In genomic region chr2:179442191-179442540, GRCm38 (mm10) we compare ENCODE assay signal across 8 mouse cellular contexts. TPM values are rescaled to one million over a fixed set of nuclear protein-coding genes. Genes with fewer than 3 reads are reported as not detected.
A peak's percentile ranks its signal among the peaks of the same experiment; 100 is the strongest.
ATAC-seq lines count a peak whose summit lies in the region.

Gene Cdh4 (plus strand): TSS chr2:179442431.

- peak within 1 kb of the TSS; percentile 99 for H3K4me2 ChIP-seq in embryonic facial prominence, embryonic 13.5 days
- H3K4me2 ChIP-seq in heart, embryonic 11.5 days: peak within 1 kb of the TSS; percentile 99
- peak within 1 kb of the TSS; percentile 95 for H3K4me2 ChIP-seq in kidney, embryonic 14.5 days (replicated peaks; ENCODE audit: low read depth, low read length)
- H3K4me2 ChIP-seq in limb, embryonic 13.5 days (replicated peaks): peak within 1 kb of the TSS; percentile 97
- H3K4me2 ChIP-seq in midbrain, embryonic 13.5 days (replicated peaks): peak within 1 kb of the TSS; percentile 91
- peak within 1 kb of the TSS; percentile 99 for H3K4me2 ChIP-seq in stomach, embryonic 16.5 days (ENCODE audit: low read depth, low read length)

- 0 out of 2 replicates have a peak within 1 kb of the TSS, but pooled peaks have one; percentile 11 for H3K27ac ChIP-seq in embryonic facial prominence, embryonic 13.5 days
- H3K27ac ChIP-seq in heart, embryonic 11.5 days (ENCODE audit: low read depth, low read length): no peak within 1 kb of the TSS
- peak within 1 kb of the TSS; percentile 73 for H3K27ac ChIP-seq in kidney, embryonic 14.5 days (ENCODE audit: low read depth, low read length)
- H3K27ac ChIP-seq in limb, embryonic 13.5 days: peak within 1 kb of the TSS; percentile 22; the same call in 1 of the 2 replicates
- peak within 1 kb of the TSS; percentile 88 for H3K27ac ChIP-seq in midbrain, embryonic 13.5 days
- no peak within 1 kb of the TSS for H3K27ac ChIP-seq in stomach, embryonic 16.5 days (ENCODE audit: low read length)

- ATAC-seq in megakaryocyte, adult 5-6 weeks (ENCODE audit: poor library complexity, severe bottlenecking): no peak
- 0 out of 2 replicates have a peak, but pooled peaks have one; percentile 30 for ATAC-seq in embryonic facial prominence, embryonic 13.5 days (ENCODE audit: insufficient number of reproducible peaks, insufficient read depth, low FRiP score, low TSS enrichment, low read depth)
- peak; percentile 70; the same call in 1 of the 2 replicates for ATAC-seq in heart, embryonic 11.5 days (replicated peaks; ENCODE audit: insufficient number of reproducible peaks, low FRiP score, low TSS enrichment)
- peak; percentile 88 for ATAC-seq in kidney, embryonic 14.5 days (ENCODE audit: low FRiP score, low TSS enrichment)
- peak; percentile 80 for ATAC-seq in limb, embryonic 13.5 days (ENCODE audit: low FRiP score, low read depth)
- ATAC-seq in midbrain, embryonic 13.5 days: peak; percentile 89
- ATAC-seq in stomach, embryonic 16.5 days (ENCODE audit: insufficient read depth, low FRiP score): peak; percentile 89

- peaks cover 51% of the 10 kb centered on the region for H3K27me3 ChIP-seq in megakaryocyte, embryonic 14.5 days (replicated peaks)
- peaks cover 70% of the 10 kb centered on the region for H3K27me3 ChIP-seq in embryonic facial prominence, embryonic 13.5 days
- H3K27me3 ChIP-seq in heart, embryonic 11.5 days (ENCODE audit: control insufficient read depth, insufficient read depth, low read length): peaks cover 38% of the 10 kb centered on the region
- H3K27me3 ChIP-seq in kidney, embryonic 14.5 days (ENCODE audit: control insufficient read depth, insufficient read depth, low read length): peaks cover 8% of the 10 kb centered on the region; the same call in 1 of the 2 replicates
- H3K27me3 ChIP-seq in limb, embryonic 13.5 days: peaks cover 48% of the 10 kb centered on the region
- H3K27me3 ChIP-seq in midbrain, embryonic 13.5 days: peaks cover 40% of the 10 kb centered on the region
- H3K27me3 ChIP-seq in stomach, embryonic 16.5 days (ENCODE audit: control insufficient read depth, insufficient read depth, low read length): peaks cover 25% of the 10 kb centered on the region

- peak within 1 kb of the TSS; percentile 82 for H3K4me3 ChIP-seq in megakaryocyte, embryonic 14.5 days (replicated peaks)
- H3K4me3 ChIP-seq in embryonic facial prominence, embryonic 13.5 days: peak within 1 kb of the TSS; percentile 68
- peak within 1 kb of the TSS; percentile 66 for H3K4me3 ChIP-seq in heart, embryonic 11.5 days (ENCODE audit: low read depth, low read length)
- H3K4me3 ChIP-seq in kidney, embryonic 14.5 days (ENCODE audit: low read length): peak within 1 kb of the TSS; percentile 70
- peak within 1 kb of the TSS; percentile 59 for H3K4me3 ChIP-seq in limb, embryonic 13.5 days
- peak within 1 kb of the TSS; percentile 81 for H3K4me3 ChIP-seq in midbrain, embryonic 13.5 days (replicated peaks)
- H3K4me3 ChIP-seq in stomach, embryonic 16.5 days (replicated peaks; ENCODE audit: low read length): peak within 1 kb of the TSS; percentile 61

- H3K36me3 ChIP-seq in megakaryocyte, embryonic 14.5 days (replicated peaks; ENCODE audit: low read length): no peaks in the 10 kb centered on the region
- no peaks in the 10 kb centered on the region for H3K36me3 ChIP-seq in embryonic facial prominence, embryonic 13.5 days
- no peaks in the 10 kb centered on the region for H3K36me3 ChIP-seq in heart, embryonic 11.5 days (ENCODE audit: control insufficient read depth, insufficient read depth, low read length)
- no peaks in the 10 kb centered on the region for H3K36me3 ChIP-seq in kidney, embryonic 14.5 days (ENCODE audit: control insufficient read depth, insufficient read depth, low read length)
- no peaks in the 10 kb centered on the region for H3K36me3 ChIP-seq in limb, embryonic 13.5 days
- H3K36me3 ChIP-seq in midbrain, embryonic 13.5 days: no peaks in the 10 kb centered on the region
- H3K36me3 ChIP-seq in stomach, embryonic 16.5 days (ENCODE audit: control insufficient read depth, insufficient read depth, low read length): no peaks in the 10 kb centered on the region

- peak within 1 kb of the TSS; percentile 68 for H3K9ac ChIP-seq in embryonic facial prominence, embryonic 13.5 days
- peak within 1 kb of the TSS; percentile 58; the same call in 1 of the 2 replicates for H3K9ac ChIP-seq in heart, embryonic 11.5 days (ENCODE audit: low read depth, low read length)
- H3K9ac ChIP-seq in kidney, embryonic 14.5 days (ENCODE audit: low read depth, low read length): peak within 1 kb of the TSS; percentile 78
- H3K9ac ChIP-seq in limb, embryonic 13.5 days: peak within 1 kb of the TSS; percentile 71
- H3K9ac ChIP-seq in midbrain, embryonic 13.5 days (replicated peaks): peak within 1 kb of the TSS; percentile 83
- H3K9ac ChIP-seq in stomach, embryonic 16.5 days (ENCODE audit: low read length): peak within 1 kb of the TSS; percentile 69

- WGBS in embryonic facial prominence, embryonic 13.5 days: under 1% methylated on average over 39 of the region's 40 CpGs
- whole genome bisulfite sequencing in heart, embryonic 11.5 days (ENCODE audit: insufficient replicate concordance): under 1% methylated on average over 40 of the region's 40 CpGs
- under 1% methylated on average over 40 of the region's 40 CpGs for WGBS in kidney, embryonic 14.5 days
- under 1% methylated on average over 30 of the region's 40 CpGs for WGBS in limb, embryonic 13.5 days
- WGBS in midbrain, embryonic 13.5 days: under 1% methylated on average over 38 of the region's 40 CpGs
- WGBS in stomach, embryonic 16.5 days: under 1% methylated on average over 40 of the region's 40 CpGs

- H3K4me1 ChIP-seq in megakaryocyte, embryonic 14.5 days: peaks cover 14% of the 10 kb centered on the region
- peaks cover 21% of the 10 kb centered on the region for H3K4me1 ChIP-seq in embryonic facial prominence, embryonic 13.5 days
- no peaks in the 10 kb centered on the region; the same call in 1 of the 2 replicates for H3K4me1 ChIP-seq in heart, embryonic 11.5 days (ENCODE audit: control insufficient read depth, insufficient read depth, low read length)
- peaks cover 7% of the 10 kb centered on the region for H3K4me1 ChIP-seq in kidney, embryonic 14.5 days (ENCODE audit: control insufficient read depth, insufficient read depth, low read length)
- H3K4me1 ChIP-seq in limb, embryonic 13.5 days: peaks cover 26% of the 10 kb centered on the region
- H3K4me1 ChIP-seq in midbrain, embryonic 13.5 days (replicated peaks): peaks cover 36% of the 10 kb centered on the region
- peaks cover 14% of the 10 kb centered on the region; the same call in 1 of the 2 replicates for H3K4me1 ChIP-seq in stomach, embryonic 16.5 days (ENCODE audit: control insufficient read depth, insufficient read depth, low read length)

- H3K9me3 ChIP-seq in megakaryocyte, embryonic 14.5 days: peaks cover 20% of the 10 kb centered on the region
- H3K9me3 ChIP-seq in embryonic facial prominence, embryonic 13.5 days: no peaks in the 10 kb centered on the region
- H3K9me3 ChIP-seq in heart, embryonic 11.5 days (replicated peaks; ENCODE audit: control insufficient read depth, low read length): no peaks in the 10 kb centered on the region
- H3K9me3 ChIP-seq in kidney, embryonic 14.5 days (ENCODE audit: control insufficient read depth, low read length): no peaks in the 10 kb centered on the region
- H3K9me3 ChIP-seq in limb, embryonic 13.5 days: no peaks in the 10 kb centered on the region
- no peaks in the 10 kb centered on the region for H3K9me3 ChIP-seq in midbrain, embryonic 13.5 days
- H3K9me3 ChIP-seq in stomach, embryonic 16.5 days (replicated peaks; ENCODE audit: control insufficient read depth, low read length): no peaks in the 10 kb centered on the region

RNA-seq across cellular contexts. Expression of gene Cdh4, which starts in this region (rescaled TPM):
- not detected in 2 replicates for polyA plus RNA-seq in megakaryocyte, embryonic 14.5 days (2012; ENCODE audit: insufficient read depth, low replicate concordance)
- total RNA-seq in megakaryocyte, adult 5-6 weeks (2015): not detected in 2 replicates
- not detected in 2 replicates for total RNA-seq in megakaryocyte, adult 5-6 weeks (2017)
- polyA plus RNA-seq in embryonic facial prominence, embryonic 13.5 days (2015; fragmentation: Nextera tagmentation; extraction: Ambion mirVana): 4.6 and 5.2 TPM in 2 replicates
- 0.56 and 0.75 TPM in 2 replicates for polyA plus RNA-seq in heart, embryonic 11.5 days (2014; fragmentation: Nextera tagmentation; extraction: Ambion mirVana)
- 14.5 and 19.4 TPM in 2 replicates for polyA plus RNA-seq in kidney, embryonic 14.5 days (2014; fragmentation: Nextera tagmentation; extraction: Ambion mirVana)
- 12.2 and 13.3 TPM in 2 replicates for polyA plus RNA-seq in limb, embryonic 13.5 days (2015; fragmentation: Nextera tagmentation; extraction: Ambion mirVana)
- polyA plus RNA-seq in midbrain, embryonic 13.5 days (2015; fragmentation: Nextera tagmentation; extraction: Ambion mirVana): 36.7 and 37.1 TPM in 2 replicates
- polyA plus RNA-seq in stomach, embryonic 16.5 days (2015; fragmentation: Nextera tagmentation; extraction: Ambion mirVana): 4.4 TPM in 2 replicates

Comparison
In these comparisons a context has a peak if more than half of its experiments do, and no peak if none do; other contexts are left out.
1. Peak in ATAC-seq, H3K4me3 ChIP-seq, H3K9ac ChIP-seq and H3K4me2 ChIP-seq in heart, embryonic 11.5 days; RNA of the gene not detected or under 1 TPM.
2. H3K27ac ChIP-seq: peak in embryonic facial prominence, embryonic 13.5 days (single experiment), kidney, embryonic 14.5 days (single experiment), limb, embryonic 13.5 days (single experiment) and midbrain, embryonic 13.5 days (single experiment); none in heart, embryonic 11.5 days (single experiment) and stomach, embryonic 16.5 days (single experiment).
3. Peak in every context shown above with its lines, with median percentiles within 50 percentile points of each other: H3K4me3 ChIP-seq, H3K4me2 ChIP-seq and H3K9ac ChIP-seq.